Mouse (Mus musculus): ENCODE data around the gene Lmo3. TPM values are rescaled to one million over a fixed set of nuclear protein-coding genes. Genes with fewer than 3 reads are reported as not detected.

Lmo3 gene
- polyA plus RNA-seq, 1 experiment from 2014 or later, result 0.72 TPM

DNA sequence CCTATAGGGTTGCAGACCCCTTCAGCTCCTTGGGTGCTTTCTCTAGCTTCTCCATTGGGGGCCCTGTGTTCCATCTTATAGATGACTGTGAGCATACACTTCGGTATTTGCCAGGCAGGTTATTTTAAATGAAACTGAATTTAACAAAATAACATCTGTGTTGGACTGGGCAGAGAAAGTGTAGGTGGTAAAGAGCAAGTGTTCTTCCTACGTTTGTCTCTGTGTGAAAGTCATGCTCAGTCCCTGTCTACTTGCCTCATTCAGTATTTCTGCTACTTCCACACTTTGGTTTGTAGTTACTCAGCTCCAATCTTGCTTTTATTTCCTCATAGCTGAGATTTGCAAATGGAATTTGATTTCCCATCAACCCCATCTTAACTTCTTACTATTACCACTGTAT is 46.9 kb downstream of the Lmo3 start:
- Histone ChIP-seq H3K9me3 (ENCODE audit: low read length) (0 out of 2 replicates have a peak, but pooled peaks cover under 1% of the 10 kb centered on the region), H3K27ac (ENCODE audit: low read length) (no peak overlapping the region), H3K27me3 (ENCODE audit: insufficient read depth, low read length) (no peaks in the 10 kb centered on the region), H3K36me3 (ENCODE audit: insufficient read depth, low read length) (no peaks in the 10 kb centered on the region), H3K4me1 (ENCODE audit: insufficient read depth, low read length) (no peaks in the 10 kb centered on the region), H3K4me2 (replicated peaks; ENCODE audit: low read depth, low read length) (no peak overlapping the region), H3K4me3 (ENCODE audit: low read length) (no peak overlapping the region), H3K9ac (replicated peaks; ENCODE audit: low read length) (no peak overlapping the region)
- 75% methylated on average over 2 of the region's 2 CpGs for WGBS
- no peak for ATAC-seq (ENCODE audit: low FRiP score, low TSS enrichment)

DNA sequence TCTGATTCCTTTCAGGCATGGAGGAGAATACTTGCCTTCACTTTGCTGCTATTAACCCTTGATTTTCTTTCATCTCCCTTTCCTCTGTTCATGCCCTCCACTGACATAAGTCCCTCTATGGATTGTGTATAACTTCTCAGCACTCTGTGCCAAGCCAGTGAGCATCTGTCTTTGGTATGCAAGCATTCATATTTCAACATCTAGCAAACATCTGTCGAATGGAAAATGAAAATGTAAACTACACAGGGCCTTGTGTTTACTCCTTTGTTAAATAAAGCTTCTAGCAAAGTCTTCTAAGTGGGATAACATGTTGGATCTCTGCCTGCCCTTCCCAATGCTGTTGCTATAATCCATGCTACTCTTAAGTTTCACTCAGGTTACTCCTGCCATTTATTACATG is 75.1 kb downstream of the Lmo3 start:
- Histone ChIP-seq H3K4me1 (ENCODE audit: insufficient read depth, low read length) (no peaks in the 10 kb centered on the region), H3K9me3 (ENCODE audit: low read length) (no peaks in the 10 kb centered on the region), H3K4me2 (replicated peaks; ENCODE audit: low read depth, low read length) (no peak overlapping the region), H3K27me3 (ENCODE audit: insufficient read depth, low read length) (no peaks in the 10 kb centered on the region), H3K27ac (ENCODE audit: low read length) (no peak overlapping the region), H3K4me3 (ENCODE audit: low read length) (no peak overlapping the region), H3K9ac (replicated peaks; ENCODE audit: low read length) (no peak overlapping the region), H3K36me3 (ENCODE audit: insufficient read depth, low read length) (no peaks in the 10 kb centered on the region)
- no peak for ATAC-seq (ENCODE audit: low FRiP score, low TSS enrichment)
- 81% methylated on average over 1 of the region's 1 CpGs for WGBS

DNA sequence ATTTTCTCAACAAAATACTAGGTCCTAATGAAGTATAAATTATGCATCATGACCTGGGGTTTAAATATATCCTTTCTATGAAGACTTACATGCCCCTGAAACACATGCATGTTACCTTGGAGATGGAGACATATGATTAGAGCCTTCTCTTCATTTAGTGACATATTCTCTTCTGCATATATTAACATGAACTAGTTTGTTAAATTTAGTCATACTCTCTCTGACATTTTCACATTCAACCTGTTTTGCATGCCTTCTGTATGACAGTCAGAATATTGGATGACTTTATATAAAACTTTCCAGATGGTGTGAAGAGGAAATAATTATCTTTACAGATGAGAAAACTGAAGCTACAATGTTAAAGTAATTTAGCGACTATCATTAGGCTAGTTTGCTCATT is 77.8 kb downstream of the Lmo3 start:
- Histone ChIP-seq H3K27me3 (ENCODE audit: insufficient read depth, low read length) (no peaks in the 10 kb centered on the region), H3K4me1 (ENCODE audit: insufficient read depth, low read length) (no peaks in the 10 kb centered on the region), H3K9ac (replicated peaks; ENCODE audit: low read length) (no peak overlapping the region), H3K9me3 (ENCODE audit: low read length) (no peaks in the 10 kb centered on the region), H3K4me3 (ENCODE audit: low read length) (no peak overlapping the region), H3K27ac (ENCODE audit: low read length) (no peak overlapping the region), H3K4me2 (replicated peaks; ENCODE audit: low read depth, low read length) (no peak overlapping the region), H3K36me3 (ENCODE audit: insufficient read depth, low read length) (no peaks in the 10 kb centered on the region)
- 88% methylated on average over 1 of the region's 1 CpGs for WGBS
- no peak for ATAC-seq (ENCODE audit: low FRiP score, low TSS enrichment)

GRCm38 (mm10) chr6:138482834-138483233 is 98.9 kb downstream of the Lmo3 start:
- H3K27ac ChIP-seq (ENCODE audit: low read length), result no peak overlapping the region
- no peak overlapping the region for H3K9ac ChIP-seq (replicated peaks; ENCODE audit: low read length)
- 60% methylated on average over 3 of the region's 3 CpGs for WGBS
- no peak overlapping the region for H3K4me3 ChIP-seq (ENCODE audit: low read length)
- no peak overlapping the region for H3K4me2 ChIP-seq (replicated peaks; ENCODE audit: low read depth, low read length)
- H3K4me1 ChIP-seq (ENCODE audit: insufficient read depth, low read length), result no peaks in the 10 kb centered on the region
- H3K27me3 ChIP-seq (ENCODE audit: insufficient read depth, low read length), result no peaks in the 10 kb centered on the region
- H3K9me3 ChIP-seq (ENCODE audit: low read length), result no peaks in the 10 kb centered on the region
- H3K36me3 ChIP-seq (ENCODE audit: insufficient read depth, low read length), result no peaks in the 10 kb centered on the region
- ATAC-seq (ENCODE audit: low FRiP score, low TSS enrichment), result no peak

- Histone ChIP-seq H3K9me3 (ENCODE audit: low read length) (no peaks in the 10 kb centered on the region), H3K27ac (ENCODE audit: low read length) (no peak overlapping the region), H3K36me3 (ENCODE audit: insufficient read depth, low read length) (no peaks in the 10 kb centered on the region), H3K9ac (replicated peaks; ENCODE audit: low read length) (no peak overlapping the region), H3K4me2 (replicated peaks; ENCODE audit: low read depth, low read length) (no peak overlapping the region), H3K4me3 (ENCODE audit: low read length) (no peak overlapping the region), H3K4me1 (ENCODE audit: insufficient read depth, low read length) (no peaks in the 10 kb centered on the region), H3K27me3 (ENCODE audit: insufficient read depth, low read length) (no peaks in the 10 kb centered on the region)
- 12% methylated on average over 5 of the region's 5 CpGs for WGBS
- peak; percentile 67; the same call in 1 of the 2 replicates for ATAC-seq (ENCODE audit: low FRiP score, low TSS enrichment)
Measured at GRCm38 (mm10) chr6:138477611-138478010, 104.2 kb downstream of the Lmo3 start.

DNA sequence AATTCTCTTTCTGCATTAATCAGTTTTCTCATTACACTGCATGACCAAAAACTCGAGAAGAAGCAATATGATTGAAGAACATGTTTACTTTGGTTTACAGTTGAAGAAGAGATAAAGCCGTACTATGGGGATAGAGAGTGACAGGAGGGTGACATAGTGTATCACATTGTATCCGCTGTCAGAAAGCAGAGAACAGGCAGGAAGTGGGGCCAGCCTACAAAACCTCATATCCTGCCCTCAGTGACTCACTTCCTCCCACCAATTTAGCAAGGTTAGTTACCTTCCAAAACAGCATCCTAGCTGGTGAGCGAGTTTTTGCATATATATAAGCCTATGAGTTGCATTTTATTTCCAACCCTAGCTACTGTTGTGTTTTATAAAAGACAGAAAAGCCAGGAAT is 112.6 kb downstream of the Lmo3 start:
- Histone ChIP-seq H3K4me2 (replicated peaks; ENCODE audit: low read depth, low read length) (no peak overlapping the region), H3K27me3 (ENCODE audit: insufficient read depth, low read length) (no peaks in the 10 kb centered on the region), H3K4me1 (ENCODE audit: insufficient read depth, low read length) (no peaks in the 10 kb centered on the region), H3K36me3 (ENCODE audit: insufficient read depth, low read length) (no peaks in the 10 kb centered on the region), H3K9ac (replicated peaks; ENCODE audit: low read length) (no peak overlapping the region), H3K27ac (ENCODE audit: low read length) (no peak overlapping the region), H3K4me3 (ENCODE audit: low read length) (no peak overlapping the region), H3K9me3 (ENCODE audit: low read length) (no peaks in the 10 kb centered on the region)
- 75% methylated on average over 4 of the region's 4 CpGs for WGBS
- no peak for ATAC-seq (ENCODE audit: low FRiP score, low TSS enrichment)

DNA sequence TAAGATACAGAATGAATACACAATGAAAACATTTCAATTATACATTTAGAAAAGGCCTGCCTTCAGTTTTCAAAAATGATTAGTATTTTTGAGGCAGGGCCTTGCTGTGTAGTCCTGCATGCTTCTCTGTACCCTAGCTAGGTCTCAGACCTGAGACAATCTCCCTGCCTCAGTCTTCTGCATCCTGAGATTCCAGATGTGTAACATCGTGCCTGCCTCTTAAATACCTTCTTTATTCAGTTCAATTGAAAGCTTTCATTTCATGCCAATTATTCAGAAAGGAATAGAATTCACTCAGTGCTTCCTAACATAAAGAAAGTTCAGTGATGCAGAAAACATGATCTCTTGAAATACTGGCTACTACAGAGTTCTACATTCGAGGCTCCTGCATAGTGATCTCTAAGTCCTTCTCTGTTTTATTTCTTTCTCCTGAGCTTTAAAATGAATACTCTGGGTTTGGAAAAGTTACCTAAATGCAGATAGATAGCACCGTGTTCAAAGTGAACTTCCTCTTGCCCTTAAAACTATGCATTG is 137.2 kb downstream of the Lmo3 start:
- Histone ChIP-seq H3K27ac (ENCODE audit: low read length) (no peak overlapping the region), H3K36me3 (ENCODE audit: insufficient read depth, low read length) (no peaks in the 10 kb centered on the region), H3K9ac (replicated peaks; ENCODE audit: low read length) (no peak overlapping the region), H3K9me3 (ENCODE audit: low read length) (no peaks in the 10 kb centered on the region), H3K4me1 (ENCODE audit: insufficient read depth, low read length) (no peaks in the 10 kb centered on the region), H3K4me3 (ENCODE audit: low read length) (no peak overlapping the region), H3K4me2 (replicated peaks; ENCODE audit: low read depth, low read length) (no peak overlapping the region), H3K27me3 (ENCODE audit: insufficient read depth, low read length) (no peaks in the 10 kb centered on the region)
- ATAC-seq (ENCODE audit: low FRiP score, low TSS enrichment), result no peak
- 75% methylated on average over 3 of the region's 3 CpGs for WGBS

GRCm38 (mm10) chr6:138437351-138437750 is 144.4 kb downstream of the Lmo3 start:
- no peak for ATAC-seq (ENCODE audit: low FRiP score, low TSS enrichment)
- Histone ChIP-seq H3K36me3 (ENCODE audit: insufficient read depth, low read length) (no peaks in the 10 kb centered on the region), H3K9ac (replicated peaks; ENCODE audit: low read length) (no peak overlapping the region), H3K4me2 (replicated peaks; ENCODE audit: low read depth, low read length) (no peak overlapping the region), H3K4me3 (ENCODE audit: low read length) (no peak overlapping the region), H3K4me1 (ENCODE audit: insufficient read depth, low read length) (no peaks in the 10 kb centered on the region), H3K27ac (ENCODE audit: low read length) (no peak overlapping the region), H3K9me3 (ENCODE audit: low read length) (no peaks in the 10 kb centered on the region), H3K27me3 (ENCODE audit: insufficient read depth, low read length) (no peaks in the 10 kb centered on the region)
- WGBS, result 65% methylated on average over 3 of the region's 3 CpGs

DNA sequence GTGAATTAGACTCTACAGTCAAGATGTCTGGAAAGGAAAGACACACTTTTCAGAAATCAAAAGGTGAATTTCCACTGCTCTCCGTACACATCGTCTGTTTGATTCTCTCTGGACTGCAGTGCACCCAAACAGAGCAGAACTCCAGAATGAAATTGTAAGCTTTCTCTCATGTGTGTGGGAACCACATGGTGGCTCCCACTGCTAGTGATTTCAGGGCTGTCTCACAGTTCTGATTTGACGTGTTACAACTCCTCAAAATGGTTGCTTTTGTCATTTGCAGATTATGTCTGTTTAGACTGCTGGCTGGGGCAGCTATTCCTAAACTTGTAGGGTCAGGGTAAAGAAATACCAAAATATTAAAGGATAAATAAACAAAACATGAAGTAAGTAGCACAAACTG is 145.0 kb downstream of the Lmo3 start:
- Histone ChIP-seq H3K36me3 (ENCODE audit: insufficient read depth, low read length) (no peaks in the 10 kb centered on the region), H3K9ac (replicated peaks; ENCODE audit: low read length) (no peak overlapping the region), H3K4me1 (ENCODE audit: insufficient read depth, low read length) (no peaks in the 10 kb centered on the region), H3K4me2 (replicated peaks; ENCODE audit: low read depth, low read length) (no peak overlapping the region), H3K9me3 (ENCODE audit: low read length) (no peaks in the 10 kb centered on the region), H3K27ac (ENCODE audit: low read length) (no peak overlapping the region), H3K4me3 (ENCODE audit: low read length) (no peak overlapping the region), H3K27me3 (ENCODE audit: insufficient read depth, low read length) (no peaks in the 10 kb centered on the region)
- no peak for ATAC-seq (ENCODE audit: low FRiP score, low TSS enrichment)
- whole genome bisulfite sequencing, result 75% methylated on average over 3 of the region's 3 CpGs

GRCm38 (mm10) chr6:138427394-138427793 is 154.4 kb downstream of the Lmo3 start:
- Histone ChIP-seq H3K4me2 (replicated peaks; ENCODE audit: low read depth, low read length) (no peak overlapping the region), H3K9ac (replicated peaks; ENCODE audit: low read length) (no peak overlapping the region), H3K27me3 (ENCODE audit: insufficient read depth, low read length) (peaks cover 26% of the 10 kb centered on the region), H3K36me3 (ENCODE audit: insufficient read depth, low read length) (no peaks in the 10 kb centered on the region), H3K4me3 (ENCODE audit: low read length) (no peak overlapping the region), H3K9me3 (ENCODE audit: low read length) (no peaks in the 10 kb centered on the region), H3K4me1 (ENCODE audit: insufficient read depth, low read length) (no peaks in the 10 kb centered on the region; the same call in 1 of the 2 replicates), H3K27ac (ENCODE audit: low read length) (no peak overlapping the region)
- 3% methylated on average over 6 of the region's 6 CpGs for WGBS
- ATAC-seq (ENCODE audit: low FRiP score, low TSS enrichment), result no peak

All from kidney, embryonic 16.5 days (tissue).